Mouse (Mus musculus): ENCODE measurements around the gene Uap1.
A peak's percentile ranks its signal among the peaks of the same experiment; 100 is the strongest.
"Not testable (repeated sequence)": the region's sequence is repeated elsewhere in the genome, so short reads cannot be mapped to it uniquely, and the experiment has no call there.

Gene Uap1

DNA sequence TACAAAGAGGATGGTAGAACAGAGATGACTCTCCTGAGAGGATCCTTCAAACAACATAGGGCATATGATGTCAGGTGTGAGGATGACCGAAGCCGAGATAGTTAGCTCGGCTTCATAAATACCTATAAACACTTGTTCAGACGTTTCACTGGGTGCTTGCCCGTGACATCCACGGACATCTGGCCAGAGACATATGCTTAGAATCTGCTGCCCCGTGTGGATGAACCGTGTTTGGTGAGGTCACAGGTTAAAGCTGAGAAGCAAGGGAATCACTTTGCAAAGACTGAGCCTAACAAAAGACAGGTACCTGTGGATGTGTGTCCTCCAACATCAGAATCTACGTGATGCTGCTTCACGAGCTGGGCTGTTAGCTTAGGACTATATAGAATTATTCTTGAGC, 62.5 kb downstream of the Uap1 start:
- no peak for DNase-seq (ENCODE audit: low spot score in 2 of 2)

- no peak for DNase-seq (ENCODE audit: low spot score in 2 of 2)
Observed at GRCm38 (mm10) chr1:170111651-170112226, 63.0 kb downstream of the Uap1 start.

- DNase-seq (ENCODE audit: low spot score in 2 of 2), result peak; percentile 69 to 81
Observed at GRCm38 (mm10) chr1:170110516-170111332, 64.0 kb downstream of the Uap1 start, which contains the start of gene Ddr2. Gene Ddr2, minus strand, starts transcription at chr1:170110762.

DNA sequence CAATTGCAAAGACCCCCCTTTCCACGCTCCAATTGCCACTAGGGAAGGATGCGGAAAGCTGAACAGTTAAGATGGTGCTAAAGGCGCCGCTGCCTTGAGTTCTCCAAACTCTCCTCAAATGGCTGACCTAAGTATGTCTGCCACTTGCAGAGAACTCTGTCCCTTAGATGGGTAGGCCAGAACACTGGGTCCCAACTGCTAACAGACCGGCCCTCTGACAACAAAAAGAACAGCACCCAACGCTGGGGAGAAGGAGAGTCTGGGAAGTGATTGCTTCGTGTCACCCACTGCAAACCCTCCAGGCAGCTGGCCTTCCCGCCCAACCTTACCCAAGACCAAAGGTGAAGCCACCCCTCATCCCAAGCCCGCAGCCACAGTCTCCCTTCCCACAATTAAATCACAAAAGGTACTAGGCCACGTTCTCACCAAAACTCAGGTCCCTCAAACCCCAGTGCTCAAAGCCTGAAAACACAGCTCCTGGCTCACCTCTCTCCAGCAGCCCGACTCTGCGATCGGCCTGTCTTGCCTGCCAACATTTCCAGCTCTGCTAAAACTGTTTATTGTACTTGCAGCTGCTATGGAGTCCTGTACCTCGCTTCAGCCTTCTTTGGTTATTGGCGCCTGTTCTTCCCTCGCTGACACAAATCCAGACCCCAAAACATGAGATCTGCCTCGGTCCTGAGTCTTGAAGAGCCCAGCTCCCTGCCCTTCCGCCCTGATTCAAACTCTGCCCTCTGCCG, 64.8 kb downstream of the Uap1 start:
- peak; percentile 2 to 13 for DNase-seq (ENCODE audit: low spot score in 2 of 2)

DNA sequence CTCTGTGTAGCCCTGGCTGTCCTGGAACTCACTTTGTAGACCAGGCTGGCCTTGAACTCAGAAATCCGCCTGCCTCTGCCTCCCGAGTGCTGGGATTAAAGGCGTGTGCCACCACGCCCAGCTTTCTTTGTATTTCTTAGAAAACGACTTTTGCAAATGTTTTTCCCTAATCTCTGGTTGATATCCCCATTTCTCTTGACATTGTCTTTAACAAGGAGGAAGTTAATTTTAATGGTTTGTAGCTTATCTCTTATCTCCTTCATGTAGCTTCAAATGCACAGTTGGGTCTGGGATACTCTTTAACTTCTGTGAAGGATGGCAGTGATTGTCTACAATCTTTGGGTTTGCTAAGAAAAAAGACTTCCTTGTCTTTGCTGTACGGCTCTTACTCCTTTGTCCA, 71.9 kb downstream of the Uap1 start:
- not testable (repeated sequence) for DNase-seq (ENCODE audit: low spot score in 2 of 2)
